Mouse (Mus musculus) lung, adult 2 months (tissue): Measurements from ENCODE around the gene Uvrag. TPM values are rescaled to one million over a fixed set of nuclear protein-coding genes. Genes with fewer than 3 reads are reported as not detected.

Experiments
- DNase-seq: peaks from one replicate; pipeline ENCODE4 v3.0.0; 2022
- H3K4me1 ChIP-seq: fragments of 200-500 bp; 2 replicates; pipeline ENCODE4 v1.6.1; 2011; ENCODE audit warnings: low read length; ENCODE audit not compliant: control insufficient read depth, insufficient read depth
- H3K4me3 ChIP-seq: fragments of 200-500 bp; replicated peaks from 2 replicates; pipeline ENCODE3; 2011; ENCODE audit warnings: low read depth, mild to moderate bottlenecking, control low read depth, low read length; ENCODE audit errors: extremely low read depth
- CTCF ChIP-seq: fragments of 200-500 bp; IDR thresholded peaks from 2 replicates; pipeline ENCODE4 v1.5.1; 2011; ENCODE audit warnings: mild to moderate bottlenecking, low read length, control low read depth; ENCODE audit not compliant: insufficient read depth
- POLR2A ChIP-seq: fragments of 200-500 bp; IDR thresholded peaks from 2 replicates; pipeline ENCODE4 v1.6.1; 2011; ENCODE audit warnings: low read depth, mild to moderate bottlenecking, control low read depth, low read length, borderline replicate concordance; ENCODE audit errors: extremely low read depth
- WGBS: fragments of 180-500 bp; shearing (Covaris S2); methylation state at CpG from one replicate; pipeline ENCODE4 v1.1.7; 2018; 5-methylcytosine and 5-hydroxymethylcytosine counted together
- polyA plus RNA-seq: library from polyadenylated mRNA; depleted of rRNA; stranded (reverse); fragments of >200 nt; gene quantifications from 2 replicates; pipeline ENCODE4 v1.2.3, GENCODE M21; 2012

Uvrag gene
- polyA plus RNA-seq, 1 experiment: 35.4 TPM

DNA sequence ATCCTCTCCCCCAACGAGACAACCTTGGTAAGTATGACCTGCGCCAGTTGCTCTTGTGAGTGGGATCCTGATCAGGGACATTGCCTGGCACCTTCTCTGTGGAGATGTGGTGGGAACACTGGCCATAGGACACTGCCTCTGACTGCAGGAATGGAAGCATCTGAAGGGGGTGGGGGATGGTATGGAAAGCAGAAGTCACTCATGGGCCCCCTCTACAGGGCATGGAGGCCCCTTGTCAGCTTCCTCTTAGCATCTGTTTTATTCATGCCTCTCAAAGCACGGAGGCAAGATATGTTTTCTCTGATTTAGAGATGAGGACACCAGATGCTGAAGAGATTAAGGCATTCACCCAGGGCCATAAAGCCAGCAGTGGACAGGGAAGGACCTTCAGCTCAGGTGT, 271.9 kb downstream of the Uvrag start:
- 72% methylated on average over 3 of the region's 3 CpGs for WGBS
- no peak for DNase-seq
- no peaks in the 10 kb centered on the region for H3K4me1 ChIP-seq
- TF ChIP-seq POLR2A (no peak), CTCF (no peak)
- H3K4me3 ChIP-seq: no peak overlapping the region

DNA sequence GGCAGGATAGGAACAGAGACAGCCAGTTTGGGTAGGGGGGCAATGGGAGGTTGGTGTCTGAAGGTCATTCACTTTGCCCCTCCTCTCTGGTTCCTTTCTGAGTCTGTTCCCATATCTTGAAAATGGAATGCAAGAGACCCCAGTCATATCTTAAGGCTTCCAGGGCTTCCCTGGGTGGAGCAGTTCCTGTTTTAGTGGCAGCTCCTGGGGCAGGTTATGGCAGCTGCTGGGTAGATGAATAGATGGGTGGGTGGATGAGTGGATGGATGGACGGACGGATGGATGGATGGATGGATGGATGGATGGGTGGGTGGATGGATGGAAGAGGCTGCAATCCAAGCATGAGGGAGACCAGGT, 273.2 kb downstream of the Uvrag start:
- DNase-seq: no peak
- TF ChIP-seq POLR2A (no peak), CTCF (no peak)
- H3K4me1 ChIP-seq: no peaks in the 10 kb centered on the region
- 58% methylated on average over 2 of the region's 2 CpGs for WGBS
- no peak overlapping the region for H3K4me3 ChIP-seq

DNA sequence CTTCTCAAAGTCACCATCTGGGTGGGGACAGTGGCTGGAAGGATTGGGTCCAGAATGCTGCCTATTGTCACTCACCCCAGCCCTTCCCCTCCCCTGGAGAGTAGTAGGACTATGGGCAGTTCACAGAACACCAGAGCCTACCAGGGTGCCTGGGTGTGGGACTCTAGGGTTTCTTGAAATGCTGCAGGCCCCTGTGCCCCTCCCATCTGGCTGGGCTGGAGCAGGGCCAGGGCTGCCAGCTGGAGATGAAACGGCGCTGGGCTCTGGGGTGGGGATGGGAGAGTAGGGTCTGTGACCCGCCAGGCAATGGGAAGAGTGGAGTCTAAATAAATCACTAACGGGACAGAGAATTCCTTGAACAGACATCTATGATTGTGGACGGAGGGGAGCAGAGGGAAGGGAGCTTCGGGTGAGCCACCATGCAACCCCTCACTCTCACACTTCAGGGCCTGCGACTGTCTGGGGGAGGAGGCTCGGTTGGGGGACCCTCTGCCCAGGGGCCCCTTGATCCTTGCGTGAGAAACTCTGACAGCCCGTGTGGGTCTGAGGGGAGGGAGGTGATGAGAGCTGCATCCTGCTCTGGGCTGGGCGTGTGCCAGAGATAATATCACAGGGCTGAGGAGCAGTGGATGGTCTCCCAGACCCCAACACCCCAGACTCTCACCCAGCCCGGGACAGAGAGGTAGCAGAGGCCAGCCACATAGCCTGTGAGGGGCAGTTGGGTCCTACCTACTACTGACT, 273.7 kb downstream of the Uvrag start:
- no peak for DNase-seq
- Histone ChIP-seq H3K4me3 (no peak overlapping the region), H3K4me1 (no peaks in the 10 kb centered on the region)
- TF ChIP-seq POLR2A (no peak), CTCF (no peak)
- 22% methylated on average over 12 of the region's 12 CpGs for WGBS

DNA sequence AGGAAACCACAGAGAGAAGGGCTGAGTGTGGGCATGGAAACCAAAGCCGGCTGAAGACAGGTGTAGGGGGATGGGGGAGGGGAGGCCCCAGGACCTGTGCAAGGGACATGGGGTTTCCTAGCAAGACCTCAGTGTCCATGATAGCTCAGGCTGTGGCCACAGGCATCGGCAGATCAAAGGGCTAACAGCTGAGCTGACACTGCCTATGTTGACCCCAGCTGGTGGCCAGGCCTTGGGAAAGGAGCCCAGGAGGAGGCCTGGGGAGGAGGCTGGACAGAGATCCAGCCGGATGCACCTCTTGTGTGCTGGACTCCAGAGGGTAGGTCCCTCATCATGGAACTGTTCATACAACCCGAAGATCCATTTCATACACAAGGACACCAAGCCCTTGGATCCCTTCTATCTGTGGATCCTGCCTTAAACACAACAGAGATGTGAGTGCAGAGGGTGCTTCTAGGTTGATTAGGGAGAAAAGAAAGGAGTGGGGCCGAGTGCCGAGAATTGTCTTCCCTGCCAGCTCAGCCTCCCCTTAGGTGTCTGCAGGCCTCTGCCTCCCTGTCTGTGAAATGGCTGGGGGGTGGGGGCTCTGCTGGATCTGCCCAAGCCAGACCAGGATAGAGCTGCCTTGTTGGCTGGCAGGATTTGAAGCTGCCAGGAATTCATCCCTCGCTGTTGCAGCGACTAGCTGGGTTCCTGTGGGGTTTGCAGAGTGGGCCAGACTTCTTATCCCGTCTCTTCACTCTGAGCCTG, 276.8 kb downstream of the Uvrag start:
- no peaks in the 10 kb centered on the region for H3K4me1 ChIP-seq
- TF ChIP-seq POLR2A (no peak), CTCF (no peak)
- 67% methylated on average over 9 of the region's 9 CpGs for WGBS
- no peak overlapping the region for H3K4me3 ChIP-seq
- no peak for DNase-seq

DNA sequence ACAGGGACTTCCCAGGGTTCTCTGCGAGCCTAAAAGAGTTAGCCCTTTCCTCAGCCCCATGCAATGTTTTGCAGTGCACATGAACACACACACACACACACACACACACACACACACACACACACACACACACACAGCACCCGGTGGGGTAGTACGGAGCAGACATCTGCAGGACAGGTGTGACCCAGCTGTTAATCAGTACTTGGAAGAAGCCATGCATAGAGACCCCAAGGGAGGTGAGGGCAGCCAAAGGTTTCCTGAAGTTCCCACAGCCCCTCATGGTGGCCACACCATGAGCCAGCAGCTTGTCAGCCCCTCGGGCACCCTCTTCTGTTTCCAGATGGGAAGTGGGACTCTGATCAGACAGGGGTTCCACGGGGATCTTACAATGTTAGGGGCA, 277.9 kb downstream of the Uvrag start:
- DNase-seq: no peak
- Histone ChIP-seq H3K4me3 (no peak overlapping the region), H3K4me1 (no peaks in the 10 kb centered on the region)
- TF ChIP-seq POLR2A (no peak), CTCF (no peak)
- 66% methylated on average over 5 of the region's 5 CpGs for WGBS

DNA sequence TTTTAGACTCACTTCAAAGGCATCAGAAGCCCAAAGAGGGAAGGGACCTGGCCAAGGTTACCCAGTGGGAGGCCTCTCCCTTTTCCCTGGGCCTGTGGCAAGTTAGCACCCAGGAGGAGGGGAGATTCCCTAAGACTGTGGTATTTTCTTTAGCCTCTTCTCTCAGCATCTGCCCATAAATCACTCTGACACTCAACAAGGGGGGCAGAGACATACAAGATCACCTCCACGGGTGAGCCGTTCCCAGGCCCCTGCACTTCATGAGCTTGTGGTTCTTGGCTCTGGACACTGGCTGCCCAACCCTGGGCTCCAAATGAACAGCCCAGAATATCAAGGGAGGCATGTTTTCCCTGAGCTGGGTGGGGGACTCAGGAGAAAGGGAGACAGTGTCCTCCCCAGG, 279.9 kb downstream of the Uvrag start:
- 72% methylated on average over 2 of the region's 2 CpGs for WGBS
- no peak for TF ChIP-seq POLR2A
- no peak for TF ChIP-seq CTCF
- no peak for DNase-seq
- H3K4me3 ChIP-seq: no peak overlapping the region
- no peaks in the 10 kb centered on the region for H3K4me1 ChIP-seq

DNA sequence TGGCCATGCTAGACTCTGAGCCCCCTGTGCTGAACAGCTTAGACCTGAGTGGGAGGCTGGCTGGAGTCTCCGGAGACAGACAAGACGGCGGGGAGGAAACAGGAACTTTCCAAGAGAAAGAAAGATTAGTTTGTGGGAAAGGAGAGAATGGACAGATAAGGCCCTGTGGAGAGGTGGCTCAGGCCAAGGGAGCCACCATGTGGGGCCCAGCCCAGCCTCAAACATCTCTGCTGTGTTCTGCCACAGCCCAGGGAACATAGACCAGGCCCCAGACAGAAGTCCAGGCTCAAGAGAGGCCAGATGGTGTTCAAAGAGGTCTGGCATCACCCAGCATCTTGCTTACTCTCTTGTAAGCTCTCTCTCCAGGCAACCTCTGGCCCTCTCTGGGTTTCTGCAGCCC, 283.8 kb downstream of the Uvrag start:
- H3K4me3 ChIP-seq: no peak overlapping the region
- H3K4me1 ChIP-seq: no peaks in the 10 kb centered on the region
- no peak for TF ChIP-seq CTCF
- TF ChIP-seq POLR2A: no peak
- WGBS: 57% methylated on average over 3 of the region's 3 CpGs
- DNase-seq: no peak

DNA sequence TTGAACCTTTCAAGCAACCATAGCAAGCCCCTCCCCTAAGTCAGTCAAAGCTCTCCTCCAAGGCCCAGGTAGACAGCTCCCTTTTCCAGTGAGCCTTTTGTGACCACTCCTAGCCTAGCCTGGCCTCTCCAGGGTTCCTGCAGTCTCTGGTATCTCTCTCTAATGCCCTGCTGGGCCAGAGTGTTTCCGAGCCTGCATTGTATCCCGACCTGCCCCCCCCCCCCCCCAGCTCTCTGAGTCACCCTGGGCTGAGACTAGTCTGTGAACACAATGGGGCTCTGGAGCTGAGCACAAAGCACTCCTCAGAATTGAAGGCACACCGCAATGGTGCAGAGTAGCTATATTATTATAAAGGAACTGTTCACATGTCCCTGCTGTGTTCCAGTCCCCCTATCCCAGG, 284.8 kb downstream of the Uvrag start:
- WGBS: 43% methylated on average over 3 of the region's 3 CpGs
- Histone ChIP-seq H3K4me1 (no peaks in the 10 kb centered on the region), H3K4me3 (no peak overlapping the region)
- TF ChIP-seq CTCF (no peak), POLR2A (no peak)
- no peak for DNase-seq

DNA sequence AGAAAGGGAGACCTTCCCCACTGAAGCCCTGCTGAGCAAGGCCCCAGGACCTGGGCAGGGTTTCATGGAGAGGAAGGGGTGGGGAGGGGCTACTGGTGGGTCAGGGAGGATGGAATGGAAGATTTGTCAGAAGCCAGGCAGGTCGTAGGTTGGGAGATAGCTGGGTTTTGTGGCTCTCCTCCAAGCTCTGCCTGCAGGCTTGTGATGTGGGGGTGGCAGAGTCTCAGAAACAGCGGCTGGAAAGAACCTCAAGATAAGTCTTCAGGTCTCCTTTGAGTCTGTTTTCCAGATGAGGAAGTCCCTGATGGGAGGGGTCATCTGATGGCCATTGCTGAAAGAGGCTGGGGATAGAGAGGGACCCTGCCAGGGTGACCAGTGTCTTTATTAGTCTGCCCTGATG, 285.6 kb downstream of the Uvrag start:
- TF ChIP-seq CTCF (no peak), POLR2A (no peak)
- 81% methylated on average over 2 of the region's 2 CpGs for WGBS

DNA sequence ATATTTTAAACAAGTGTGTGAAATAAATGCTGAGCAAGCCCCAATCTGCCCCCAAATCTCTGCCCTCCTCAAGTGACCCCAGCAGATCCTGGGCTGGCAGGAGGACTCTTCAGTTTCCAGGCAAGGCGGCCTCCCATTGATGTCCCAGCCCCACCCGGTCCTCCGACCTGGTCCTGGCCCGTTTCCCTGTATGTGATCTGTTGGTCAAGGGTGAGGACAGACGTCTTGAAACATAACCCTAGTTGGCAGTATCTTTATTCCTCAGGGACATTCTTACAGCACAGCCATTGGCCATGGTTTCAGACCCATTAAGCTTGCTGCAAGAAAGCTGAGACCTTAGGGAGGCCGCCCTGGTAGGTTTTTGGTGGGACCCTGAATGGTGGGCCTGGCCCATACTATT, 287.1 kb downstream of the Uvrag start:
- 81% methylated on average over 6 of the region's 6 CpGs for whole genome bisulfite sequencing
- no peak overlapping the region for H3K4me3 ChIP-seq
- TF ChIP-seq POLR2A: no peak
- no peak for TF ChIP-seq CTCF
- DNase-seq: no peak
- peaks cover 3% of the 10 kb centered on the region; the same call in 1 of the 2 replicates for H3K4me1 ChIP-seq

More for the DNA sequence above, 285.6 kb downstream of the Uvrag start:
- H3K4me1 ChIP-seq: no peaks in the 10 kb centered on the region
- DNase-seq: no peak
- H3K4me3 ChIP-seq: no peak overlapping the region
